Mouse (Mus musculus) liver, adult 2 months (tissue): ENCODE data around the gene Dpt.

Experiments
- CTCF ChIP-seq: fragments of 200-500 bp; IDR thresholded peaks from 2 replicates; pipeline ENCODE4 v1.5.1; 2011; ENCODE audit warnings: low read depth, low read length, control low read depth
- POLR2A ChIP-seq: fragments of 200-500 bp; IDR thresholded peaks from 2 replicates; pipeline ENCODE4 v1.6.1; 2011; ENCODE audit warnings: low read length, control low read depth; ENCODE audit not compliant: insufficient read depth; ENCODE audit errors: extremely low read depth

- no peak for TF ChIP-seq CTCF
- no peak for TF ChIP-seq POLR2A
These were observed 25.4 kb downstream of the Dpt start for GRCm38 (mm10) chr1:164821821-164822220.
